Mouse (Mus musculus) kidney, embryonic 14.5 days (tissue): ENCODE measurements around the gene Slfn1. TPM values are rescaled to one million over a fixed set of nuclear protein-coding genes. Genes with fewer than 3 reads are reported as not detected.
"Not testable (repeated sequence)": the region's sequence is repeated elsewhere in the genome, so short reads cannot be mapped to it uniquely, and the experiment has no call there.

ENCODE experiments used
- ATAC-seq: fragments of 200-750 bp; cut with Nextera tagmentation; 2 replicates; pipeline ENCODE4 v1.8.0; 2017; ENCODE audit warnings: moderate number of reproducible peaks, mild to moderate bottlenecking, moderate TSS enrichment, moderate library complexity; ENCODE audit not compliant: low FRiP score, low TSS enrichment
- H3K27ac ChIP-seq: fragments of 300-500 bp; sonication (generic); 2 replicates; pipeline ENCODE4 v1.5.1; 2014; ENCODE audit warnings: low read depth, mild to moderate bottlenecking, low read length, moderate library complexity, mixed read lengths
- H3K27me3 ChIP-seq: fragments of 300-500 bp; sonication (generic); 2 replicates; pipeline ENCODE4 v1.6.1; 2014; ENCODE audit warnings: mild to moderate bottlenecking, low read length; ENCODE audit not compliant: control insufficient read depth, insufficient read depth
- H3K36me3 ChIP-seq: fragments of 300-500 bp; sonication (generic); 2 replicates; pipeline ENCODE4 v1.6.1; 2014; ENCODE audit warnings: low read length, mixed read lengths; ENCODE audit not compliant: control insufficient read depth, insufficient read depth
- H3K4me1 ChIP-seq: fragments of 300-500 bp; sonication (generic); 2 replicates; pipeline ENCODE4 v1.6.1; 2014; ENCODE audit warnings: low read length, mixed read lengths; ENCODE audit not compliant: control insufficient read depth, insufficient read depth
- H3K4me2 ChIP-seq: fragments of 300-500 bp; sonication (generic); replicated peaks from 2 replicates; pipeline ENCODE4 v1.6.1; 2014; ENCODE audit warnings: low read depth, mild to moderate bottlenecking, low read length
- H3K4me3 ChIP-seq: fragments of 300-500 bp; sonication (generic); 2 replicates; pipeline ENCODE4 v1.5.1; 2014; ENCODE audit warnings: mild to moderate bottlenecking, low read length
- H3K9ac ChIP-seq: fragments of 300-500 bp; sonication (generic); 2 replicates; pipeline ENCODE4 v1.6.1; 2014; ENCODE audit warnings: low read depth, mild to moderate bottlenecking, low read length, moderate library complexity
- H3K9me3 ChIP-seq: fragments of 300-500 bp; sonication (generic); 2 replicates; pipeline ENCODE4 v1.6.1; 2016; ENCODE audit warnings: low read length; ENCODE audit not compliant: control insufficient read depth
- WGBS: fragments of 180-500 bp; shearing (Covaris S2); extraction: QIAGEN DNeasy Blood & Tissue Kit; methylation state at CpG from one replicate; pipeline ENCODE4 v1.1.7; 2014; 5-methylcytosine and 5-hydroxymethylcytosine counted together
- polyA plus RNA-seq: library from polyadenylated mRNA; unstranded; fragments of >200 nt; fragmentation: Nextera tagmentation; extraction: Ambion mirVana; gene quantifications from 2 replicates; pipeline ENCODE4 v1.2.1, GENCODE M21; 2014

Slfn1 gene
- polyA plus RNA-seq, 1 experiment from 2014 or later: 0.22 TPM

GRCm38 (mm10) chr11:83084161-83084560 is 32.5 kb upstream of the Slfn1 start:
- Histone ChIP-seq H3K36me3 (no peaks in the 10 kb centered on the region), H3K27me3 (no peaks in the 10 kb centered on the region), H3K4me3 (no peak overlapping the region), H3K4me1 (no peaks in the 10 kb centered on the region), H3K9me3 (no peaks in the 10 kb centered on the region), H3K27ac (no peak overlapping the region), H3K4me2 (no peak overlapping the region), H3K9ac (no peak overlapping the region)
- ATAC-seq: no peak
- WGBS: 85% methylated on average over 2 of the region's 2 CpGs

- no peak overlapping the region for H3K9ac ChIP-seq
- H3K4me1 ChIP-seq: no peaks in the 10 kb centered on the region
- H3K9me3 ChIP-seq: no peaks in the 10 kb centered on the region
- no peaks in the 10 kb centered on the region for H3K36me3 ChIP-seq
- ATAC-seq: no peak
- no peak overlapping the region for H3K4me3 ChIP-seq
- H3K27me3 ChIP-seq: no peaks in the 10 kb centered on the region
- no peak overlapping the region for H3K4me2 ChIP-seq
- 92% methylated on average over 10 of the region's 10 CpGs for WGBS
- no peak overlapping the region for H3K27ac ChIP-seq
Measured at GRCm38 (mm10) chr11:83084761-83085160, 31.9 kb upstream of the Slfn1 start.

- Histone ChIP-seq H3K9ac (no peak overlapping the region), H3K9me3 (no peaks in the 10 kb centered on the region), H3K4me3 (no peak overlapping the region), H3K36me3 (no peaks in the 10 kb centered on the region), H3K4me1 (no peaks in the 10 kb centered on the region), H3K27ac (no peak overlapping the region), H3K4me2 (no peak overlapping the region), H3K27me3 (no peaks in the 10 kb centered on the region)
- no peak for ATAC-seq
- WGBS: 50% methylated on average over 2 of the region's 2 CpGs
Measured at GRCm38 (mm10) chr11:83115138-83115537, 1.5 kb upstream of the Slfn1 start.

GRCm38 (mm10) chr11:83118056-83118455 is 1.4 kb downstream of the Slfn1 start:
- Histone ChIP-seq H3K4me3 (no peak overlapping the region), H3K36me3 (no peaks in the 10 kb centered on the region), H3K9ac (no peak overlapping the region), H3K4me2 (no peak overlapping the region), H3K27me3 (no peaks in the 10 kb centered on the region), H3K27ac (no peak overlapping the region), H3K9me3 (no peaks in the 10 kb centered on the region), H3K4me1 (no peaks in the 10 kb centered on the region)
- WGBS: 53% methylated on average over 3 of the region's 3 CpGs
- no peak for ATAC-seq

- Histone ChIP-seq H3K36me3 (no peaks in the 10 kb centered on the region), H3K4me3 (no peak overlapping the region), H3K27me3 (no peaks in the 10 kb centered on the region), H3K4me2 (no peak overlapping the region), H3K4me1 (no peaks in the 10 kb centered on the region), H3K9me3 (no peaks in the 10 kb centered on the region), H3K9ac (no peak overlapping the region), H3K27ac (no peak overlapping the region)
- ATAC-seq: no peak
- WGBS: 96% methylated on average over 3 of the region's 3 CpGs
Measured at GRCm38 (mm10) chr11:83121131-83121685, 4.6 kb downstream of the Slfn1 start.

GRCm38 (mm10) chr11:83123198-83123597 is 6.5 kb downstream of the Slfn1 start:
- no peaks in the 10 kb centered on the region for H3K36me3 ChIP-seq
- ATAC-seq: no peak
- H3K9me3 ChIP-seq: no peaks in the 10 kb centered on the region
- H3K4me1 ChIP-seq: no peaks in the 10 kb centered on the region
- WGBS: 73% methylated on average over 4 of the region's 4 CpGs
- H3K4me3 ChIP-seq: no peak overlapping the region
- no peak overlapping the region for H3K4me2 ChIP-seq
- no peaks in the 10 kb centered on the region for H3K27me3 ChIP-seq
- no peak overlapping the region for H3K27ac ChIP-seq
- H3K9ac ChIP-seq: no peak overlapping the region

- Histone ChIP-seq H3K4me1 (no peaks in the 10 kb centered on the region), H3K4me2 (no peak overlapping the region), H3K4me3 (no peak overlapping the region), H3K27me3 (no peaks in the 10 kb centered on the region), H3K9ac (no peak overlapping the region), H3K9me3 (no peaks in the 10 kb centered on the region), H3K36me3 (no peaks in the 10 kb centered on the region), H3K27ac (no peak overlapping the region)
- WGBS: 86% methylated on average over 2 of the region's 2 CpGs
- ATAC-seq: no peak
Measured at GRCm38 (mm10) chr11:83124906-83125305, 8.3 kb downstream of the Slfn1 start.

- H3K27ac ChIP-seq, H3K4me2 ChIP-seq, ATAC-seq, H3K4me1 ChIP-seq, H3K36me3 ChIP-seq, H3K9me3 ChIP-seq, H3K4me3 ChIP-seq, H3K9ac ChIP-seq, H3K27me3 ChIP-seq: not testable (repeated sequence)
- 80% methylated on average over 1 of the region's 1 CpGs for WGBS
Measured at GRCm38 (mm10) chr11:83125633-83126032, 9.0 kb downstream of the Slfn1 start.

GRCm38 (mm10) chr11:83137253-83137652 is 20.6 kb downstream of the Slfn1 start:
- not testable (repeated sequence) for H3K9ac ChIP-seq, H3K9me3 ChIP-seq, H3K4me3 ChIP-seq, H3K36me3 ChIP-seq, H3K27ac ChIP-seq, ATAC-seq, H3K4me1 ChIP-seq, H3K4me2 ChIP-seq, H3K27me3 ChIP-seq
- 100% methylated on average over 1 of the region's 2 CpGs for WGBS
